Mouse (Mus musculus) intestine, embryonic 16.5 days (tissue): ENCODE data around the gene Sobp. TPM values are rescaled to one million over a fixed set of nuclear protein-coding genes. Genes with fewer than 3 reads are reported as not detected.
A peak's percentile ranks its signal among the peaks of the same experiment; 100 is the strongest.

Experiments
- ATAC-seq: fragments of 200-750 bp; cut with Nextera tagmentation; 2 replicates; pipeline ENCODE4 v1.8.0; 2017; ENCODE audit warnings: moderate TSS enrichment, moderate library complexity
- H3K27ac ChIP-seq: fragments of 300-500 bp; sonication (generic); 2 replicates; pipeline ENCODE4 v1.5.1; 2014; ENCODE audit warnings: mild to moderate bottlenecking, low read length
- H3K27me3 ChIP-seq: fragments of 300-500 bp; sonication (generic); replicated peaks from 2 replicates; pipeline ENCODE4 v1.6.1; 2014; ENCODE audit warnings: low read length, control low read depth, mixed read lengths; ENCODE audit not compliant: control insufficient read depth, insufficient read depth
- H3K36me3 ChIP-seq: fragments of 300-500 bp; sonication (generic); 2 replicates; pipeline ENCODE4 v1.6.1; 2014; ENCODE audit warnings: low read length, control low read depth; ENCODE audit not compliant: control insufficient read depth, insufficient read depth
- H3K4me1 ChIP-seq: fragments of 300-500 bp; sonication (generic); 2 replicates; pipeline ENCODE4 v1.6.1; 2014; ENCODE audit warnings: low read length, control low read depth, mixed read lengths; ENCODE audit not compliant: control insufficient read depth, insufficient read depth
- H3K4me2 ChIP-seq: fragments of 300-500 bp; sonication (generic); 2 replicates; pipeline ENCODE4 v1.6.1; 2014; ENCODE audit warnings: low read depth, low read length, control low read depth
- H3K4me3 ChIP-seq: fragments of 300-500 bp; sonication (generic); 2 replicates; pipeline ENCODE4 v1.5.1; 2014; ENCODE audit warnings: mild to moderate bottlenecking, low read length
- H3K9ac ChIP-seq: fragments of 300-500 bp; sonication (generic); 2 replicates; pipeline ENCODE4 v1.6.1; 2014; ENCODE audit warnings: low read depth, low read length
- H3K9me3 ChIP-seq: fragments of 300-500 bp; sonication (generic); 2 replicates; pipeline ENCODE4 v1.6.1; 2016; ENCODE audit warnings: low read length, control low read depth; ENCODE audit not compliant: control insufficient read depth
- WGBS: fragments of 180-500 bp; shearing (Covaris S2); extraction: QIAGEN DNeasy Blood & Tissue Kit; methylation state at CpG from one replicate; pipeline ENCODE4 v1.1.7; 2014; 5-methylcytosine and 5-hydroxymethylcytosine counted together
- polyA plus RNA-seq: library from polyadenylated mRNA; unstranded; fragments of >200 nt; fragmentation: Nextera tagmentation; extraction: Ambion mirVana; gene quantifications from 2 replicates; pipeline ENCODE4 v1.2.1, GENCODE M21; 2015

Gene Sobp
- polyA plus RNA-seq, 1 experiment from 2014 or later = 0.46 TPM

DNA sequence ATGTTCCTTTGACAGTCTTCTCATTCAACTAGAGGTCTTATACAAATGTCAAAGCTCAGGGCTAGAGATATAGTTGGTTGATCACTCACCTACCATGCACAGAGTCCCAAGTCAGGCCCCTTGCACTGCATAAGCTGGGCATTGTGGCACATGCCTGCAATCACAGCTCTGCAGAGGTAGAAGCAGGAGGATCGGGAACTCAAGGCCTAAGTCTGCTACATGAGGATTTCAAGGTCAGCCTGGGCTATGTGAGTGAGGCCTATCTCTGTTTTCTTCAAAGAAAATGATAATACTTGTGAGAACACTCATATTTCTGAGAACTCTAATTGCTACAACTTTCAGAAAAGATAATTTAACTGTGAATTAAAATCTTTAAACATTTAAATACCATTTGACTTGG, 8.2 kb downstream of the Sobp start:
- ATAC-seq = no peak
- 0 out of 2 replicates have a peak, but pooled peaks cover 2% of the 10 kb centered on the region for H3K9me3 ChIP-seq
- H3K9ac ChIP-seq = no peak overlapping the region
- WGBS = 79% methylated on average over 1 of the region's 1 CpGs
- no peak overlapping the region for H3K4me3 ChIP-seq
- H3K27ac ChIP-seq = no peak overlapping the region
- H3K4me2 ChIP-seq = no peak overlapping the region
- H3K4me1 ChIP-seq = no peaks in the 10 kb centered on the region
- H3K36me3 ChIP-seq = no peaks in the 10 kb centered on the region
- H3K27me3 ChIP-seq = peaks cover 2% of the 10 kb centered on the region; the same call in 1 of the 2 replicates

DNA sequence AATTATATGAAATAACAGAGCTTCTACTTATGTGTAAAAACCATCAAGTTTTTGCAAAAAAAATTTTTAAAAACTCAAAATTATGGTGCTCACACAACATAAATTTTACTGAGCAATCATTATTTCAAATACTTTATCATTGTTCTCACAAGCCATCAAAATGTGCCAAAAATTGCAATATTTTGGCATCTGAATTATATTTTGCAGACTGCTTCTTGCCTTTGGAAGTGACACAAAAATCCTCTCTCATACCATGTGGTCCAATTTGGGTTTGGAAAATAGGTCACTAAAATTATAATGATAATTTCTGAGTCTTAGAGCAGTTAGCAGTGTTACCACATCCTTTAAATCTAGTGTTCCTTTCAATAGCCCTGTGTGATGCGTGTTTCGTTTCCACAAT, 9.9 kb downstream of the Sobp start:
- H3K27ac ChIP-seq = no peak overlapping the region
- H3K4me2 ChIP-seq = no peak overlapping the region
- H3K4me1 ChIP-seq = no peaks in the 10 kb centered on the region
- H3K9me3 ChIP-seq = 0 out of 2 replicates have a peak, but pooled peaks cover 2% of the 10 kb centered on the region
- no peaks in the 10 kb centered on the region; the same call in 1 of the 2 replicates for H3K27me3 ChIP-seq
- no peak overlapping the region for H3K4me3 ChIP-seq
- no peak for ATAC-seq
- no peak overlapping the region for H3K9ac ChIP-seq
- no peaks in the 10 kb centered on the region for H3K36me3 ChIP-seq
- WGBS = 92% methylated on average over 2 of the region's 2 CpGs

- Histone ChIP-seq H3K36me3 (no peaks in the 10 kb centered on the region), H3K27me3 (no peaks in the 10 kb centered on the region), H3K9ac (no peak overlapping the region), H3K4me2 (no peak overlapping the region), H3K27ac (no peak overlapping the region), H3K9me3 (0 out of 2 replicates have a peak, but pooled peaks cover 2% of the 10 kb centered on the region), H3K4me3 (no peak overlapping the region), H3K4me1 (no peaks in the 10 kb centered on the region)
- ATAC-seq = no peak
- WGBS = 78% methylated on average over 12 of the region's 12 CpGs
Observed at GRCm38 (mm10) chr10:43162318-43162717, 12.0 kb downstream of the Sobp start.

DNA sequence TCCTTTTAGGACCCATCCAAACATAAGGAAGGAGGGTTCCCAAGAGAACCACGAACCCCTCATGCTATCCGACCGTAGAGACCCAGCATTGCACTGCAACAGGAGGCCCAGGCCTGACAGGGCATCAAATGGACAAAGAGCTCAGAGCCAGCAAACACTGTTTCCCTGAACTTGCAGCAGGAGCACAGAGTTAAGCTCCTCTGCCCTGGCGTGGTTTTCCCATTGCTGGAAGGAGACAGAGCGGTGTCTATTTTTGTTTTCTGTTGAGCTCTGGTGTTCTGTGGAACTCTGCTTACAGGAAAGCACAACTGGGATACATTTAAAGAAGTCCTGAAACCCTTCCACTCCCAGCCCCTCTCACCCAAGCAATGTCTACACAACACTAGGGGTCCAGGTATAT, 15.0 kb downstream of the Sobp start:
- 80% methylated on average over 5 of the region's 5 CpGs for WGBS
- Histone ChIP-seq H3K9ac (no peak overlapping the region), H3K4me2 (no peak overlapping the region), H3K9me3 (0 out of 2 replicates have a peak, but pooled peaks cover 2% of the 10 kb centered on the region), H3K4me3 (no peak overlapping the region), H3K27ac (no peak overlapping the region), H3K27me3 (no peaks in the 10 kb centered on the region), H3K36me3 (no peaks in the 10 kb centered on the region), H3K4me1 (peaks cover 8% of the 10 kb centered on the region; the same call in 1 of the 2 replicates)
- no peak for ATAC-seq

DNA sequence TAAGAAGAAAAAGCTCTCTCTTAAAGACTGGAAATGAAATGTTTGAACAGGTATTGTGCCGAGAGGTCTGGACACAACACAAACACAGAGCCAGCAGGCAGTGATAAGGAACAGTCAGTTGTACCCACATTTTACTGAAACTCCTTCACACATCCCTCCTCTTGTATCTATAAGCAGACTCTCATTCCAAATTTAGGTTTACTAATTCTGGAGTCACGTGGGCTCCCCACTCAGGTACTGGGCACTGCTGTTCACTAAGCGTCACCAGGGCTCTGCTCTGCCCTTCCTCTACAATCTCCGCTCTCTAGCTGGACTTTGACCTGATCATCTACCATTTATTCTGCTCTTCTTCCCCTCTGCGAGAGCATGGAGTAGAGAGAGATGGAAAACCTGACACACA, 15.4 kb downstream of the Sobp start:
- Histone ChIP-seq H3K4me2 (no peak overlapping the region), H3K36me3 (no peaks in the 10 kb centered on the region), H3K9me3 (0 out of 2 replicates have a peak, but pooled peaks cover 2% of the 10 kb centered on the region), H3K9ac (no peak overlapping the region), H3K27ac (no peak overlapping the region), H3K4me1 (peaks cover 8% of the 10 kb centered on the region; the same call in 1 of the 2 replicates), H3K4me3 (no peak overlapping the region), H3K27me3 (no peaks in the 10 kb centered on the region)
- ATAC-seq = no peak
- 63% methylated on average over 5 of the region's 5 CpGs for WGBS

GRCm38 (mm10) chr10:43155046-43155560, 19.2 kb downstream of the Sobp start:
- no peak overlapping the region for H3K4me3 ChIP-seq
- no peaks in the 10 kb centered on the region for H3K27me3 ChIP-seq
- H3K9ac ChIP-seq = 0 out of 2 replicates have a peak overlapping the region, but pooled peaks have one; percentile 29
- peak; percentile 60 for ATAC-seq
- H3K9me3 ChIP-seq = no peaks in the 10 kb centered on the region
- peak overlapping the region; percentile 39 for H3K4me2 ChIP-seq
- no peaks in the 10 kb centered on the region for H3K36me3 ChIP-seq
- 17% methylated on average over 12 of the region's 12 CpGs for WGBS
- H3K4me1 ChIP-seq = peaks cover 8% of the 10 kb centered on the region; the same call in 1 of the 2 replicates
- H3K27ac ChIP-seq = peak overlapping the region; percentile 45

- H3K4me2 ChIP-seq = no peak overlapping the region
- ATAC-seq = no peak
Observed at GRCm38 (mm10) chr10:43152643-43153042, 21.7 kb downstream of the Sobp start.

DNA sequence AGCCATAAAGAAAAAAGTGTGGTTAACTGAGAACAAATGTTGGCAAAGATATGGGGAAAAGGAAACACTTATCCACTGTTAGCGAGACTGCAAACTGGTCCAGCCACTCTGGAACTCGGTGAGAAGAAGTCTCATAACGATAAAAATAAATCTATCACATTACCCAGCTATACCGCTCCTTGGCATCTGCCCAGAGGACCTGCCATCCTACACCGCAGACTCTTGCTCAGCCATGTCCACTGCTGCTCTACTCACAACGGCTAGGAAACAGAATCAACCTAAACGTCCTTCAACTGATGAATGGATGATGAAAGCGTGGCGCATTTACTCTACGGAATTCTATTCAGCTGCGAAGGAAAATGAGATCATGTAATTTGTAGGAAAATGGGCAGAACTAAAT, 25.9 kb downstream of the Sobp start:
- Histone ChIP-seq H3K4me3 (no peak overlapping the region), H3K27ac (no peak overlapping the region), H3K36me3 (no peaks in the 10 kb centered on the region), H3K4me1 (no peaks in the 10 kb centered on the region), H3K9ac (no peak overlapping the region), H3K27me3 (no peaks in the 10 kb centered on the region), H3K9me3 (no peaks in the 10 kb centered on the region), H3K4me2 (no peak overlapping the region)
- 85% methylated on average over 11 of the region's 11 CpGs for WGBS
- no peak for ATAC-seq

More at GRCm38 (mm10) chr10:43152643-43153042, 21.7 kb downstream of the Sobp start:
- Histone ChIP-seq H3K36me3 (no peaks in the 10 kb centered on the region), H3K27ac (no peak overlapping the region), H3K9me3 (no peaks in the 10 kb centered on the region), H3K27me3 (no peaks in the 10 kb centered on the region), H3K4me3 (no peak overlapping the region), H3K4me1 (peaks cover 8% of the 10 kb centered on the region; the same call in 1 of the 2 replicates), H3K9ac (no peak overlapping the region)
- WGBS = 81% methylated on average over 8 of the region's 8 CpGs

DNA sequence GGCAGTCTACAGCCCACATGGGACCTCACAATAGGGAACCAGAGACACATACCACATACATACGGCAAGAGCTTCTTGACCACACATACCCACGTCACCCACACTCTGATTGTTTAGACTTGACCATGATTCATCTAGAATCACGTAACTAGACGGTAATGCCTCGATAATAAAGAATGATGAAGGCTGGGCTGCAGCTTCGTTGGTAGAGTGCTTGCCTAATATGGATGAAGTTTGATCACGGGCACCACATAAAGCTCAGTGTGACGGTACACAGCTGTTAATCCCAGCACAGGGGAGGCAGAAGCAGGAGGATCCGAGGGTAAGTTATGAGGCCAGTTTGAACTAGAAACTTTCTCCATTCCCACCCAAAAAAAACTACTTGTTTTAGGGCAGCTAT, 31.2 kb downstream of the Sobp start:
- 77% methylated on average over 9 of the region's 9 CpGs for WGBS
- Histone ChIP-seq H3K4me1 (no peaks in the 10 kb centered on the region), H3K4me2 (no peak overlapping the region), H3K4me3 (no peak overlapping the region), H3K9me3 (no peaks in the 10 kb centered on the region), H3K27ac (no peak overlapping the region), H3K36me3 (no peaks in the 10 kb centered on the region), H3K9ac (no peak overlapping the region), H3K27me3 (no peaks in the 10 kb centered on the region)
- ATAC-seq = no peak

DNA sequence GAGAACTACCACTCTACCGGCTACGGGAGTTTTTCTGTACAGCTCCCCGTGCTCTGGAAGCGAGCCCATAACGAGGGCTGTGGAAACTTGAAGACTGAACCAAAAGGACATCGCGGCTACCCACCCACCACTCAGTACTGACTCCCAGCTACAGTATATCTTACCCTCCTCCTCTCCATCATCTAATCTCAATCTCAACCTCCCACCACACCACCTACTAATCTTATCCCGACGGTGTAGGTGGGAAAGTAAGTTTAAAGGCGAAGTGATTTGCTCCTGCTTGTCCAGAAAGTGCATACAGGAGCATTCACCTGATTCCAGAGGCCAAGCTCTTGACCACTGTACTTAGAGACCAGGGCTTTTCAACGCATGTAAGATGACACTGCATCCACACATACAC, 40.3 kb downstream of the Sobp start:
- ATAC-seq = no peak
- 87% methylated on average over 11 of the region's 11 CpGs for WGBS
- no peak overlapping the region for H3K4me3 ChIP-seq
- H3K9me3 ChIP-seq = no peaks in the 10 kb centered on the region
- no peaks in the 10 kb centered on the region for H3K27me3 ChIP-seq
- no peak overlapping the region for H3K27ac ChIP-seq
- H3K4me1 ChIP-seq = no peaks in the 10 kb centered on the region
- no peak overlapping the region for H3K4me2 ChIP-seq
- H3K36me3 ChIP-seq = no peaks in the 10 kb centered on the region
- no peak overlapping the region for H3K9ac ChIP-seq
